Mouse (Mus musculus): ENCODE measurements around the gene Ptprd.

DNA sequence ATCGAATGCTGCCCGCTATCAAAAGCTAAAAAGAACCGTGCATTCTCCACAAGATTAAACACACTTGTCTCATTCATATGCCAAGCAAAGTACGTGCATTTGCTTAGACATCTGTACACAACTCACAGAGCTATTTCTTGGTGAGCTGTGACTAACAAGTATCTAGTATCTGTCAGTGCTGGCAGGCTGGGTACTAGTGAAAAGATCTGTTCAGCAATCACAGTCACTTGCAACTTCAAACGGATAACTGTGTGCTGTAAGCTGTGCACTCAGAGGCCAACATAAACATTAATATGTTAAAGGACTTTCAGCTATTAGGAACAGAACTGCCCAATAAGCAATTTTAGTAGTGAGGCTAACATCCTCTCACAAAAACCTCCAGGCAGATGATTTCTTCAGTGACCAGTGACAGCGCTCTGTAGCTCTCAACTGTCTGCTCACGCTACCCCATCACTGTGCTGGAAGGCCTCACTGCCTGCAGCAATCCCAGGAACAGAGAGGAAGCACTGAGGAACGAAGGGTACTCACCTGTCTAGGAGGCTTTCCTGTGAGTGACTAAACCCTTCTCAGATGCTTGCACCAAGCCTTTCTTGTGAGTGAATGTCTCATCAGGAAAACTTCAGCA lies 1918.9 kb downstream of the Ptprd start:
- TF ChIP-seq CTCF (IDR thresholded peaks at IDR 0.05; ENCODE audit: control insufficient read depth, insufficient read depth, low read length) (no peak), POLR2A (IDR thresholded peaks at IDR 0.05; ENCODE audit: borderline replicate concordance, control insufficient read depth, low read depth, low read length) (no peak)
